Mouse (Mus musculus): ENCODE data around the gene Etv6.

DNA sequence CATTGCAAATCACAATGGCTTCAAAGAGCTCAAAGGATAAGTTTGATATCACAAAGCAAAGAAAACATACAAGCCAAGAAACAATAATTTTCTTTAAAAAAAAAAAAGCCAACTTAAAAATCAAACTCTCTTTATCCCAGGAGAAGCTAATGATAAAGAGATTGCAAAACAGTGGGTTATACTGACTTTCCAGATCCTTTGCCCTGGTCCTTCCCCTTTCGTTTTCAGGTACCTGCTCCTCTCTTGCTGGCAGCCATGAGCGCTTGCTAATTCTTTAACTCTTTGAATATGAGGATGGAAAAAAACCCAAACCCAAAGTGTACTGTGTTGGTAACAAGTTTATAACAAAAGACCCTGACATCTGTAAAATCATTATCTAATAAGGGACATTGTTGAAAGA is 38.0 kb upstream of the Etv6 start:
- TF ChIP-seq CTCF (IDR thresholded peaks at IDR 0.05; ENCODE audit: low read depth) (no peak), EP300 (IDR thresholded peaks at IDR 0.05; ENCODE audit: low read depth) (no peak)

All from heart, postnatal 0 days (tissue).